Mouse (Mus musculus): ENCODE measurements around the gene Mob2.

GRCm38 (mm10) chr7:142104747-142105146 is 43.9 kb upstream of the Mob2 start:
- no peak for TF ChIP-seq CTCF (IDR thresholded peaks at IDR 0.05; ENCODE audit: insufficient read depth, low read length)
- TF ChIP-seq POLR2A (IDR thresholded peaks at IDR 0.05; ENCODE audit: borderline replicate concordance, extremely low read depth, low read depth, low read length), result no peak
